Mouse (Mus musculus): ENCODE data around the gene Nprl3. TPM values are rescaled to one million over a fixed set of nuclear protein-coding genes. Genes with fewer than 3 reads are reported as not detected.
"Not testable (repeated sequence)": the region's sequence is repeated elsewhere in the genome, so short reads cannot be mapped to it uniquely, and the experiment has no call there.

Nprl3 gene
- total and polyA plus RNA-seq, 3 experiments = 26.3 to 121 (median 106) TPM

- not testable (repeated sequence) for DNase-seq (ENCODE audit: low spot score); H3K4me3 ChIP-seq (ENCODE audit: low read depth, low read length); H3K9me3 ChIP-seq (replicated peaks); ATAC-seq (ENCODE audit: extremely low read depth, insufficient number of reproducible peaks, low FRiP score, poor library complexity, severe bottlenecking); H3K36me3 ChIP-seq (replicated peaks); H3K27me3 ChIP-seq (ENCODE audit: insufficient read depth, low read length)
- H3K4me1 ChIP-seq (ENCODE audit: insufficient read depth, low read depth, low read length) = peaks cover 66% of the 10 kb centered on the region
Observed at GRCm38 (mm10) chr11:32292819-32293218, 25.3 kb upstream of the Nprl3 start.

DNA sequence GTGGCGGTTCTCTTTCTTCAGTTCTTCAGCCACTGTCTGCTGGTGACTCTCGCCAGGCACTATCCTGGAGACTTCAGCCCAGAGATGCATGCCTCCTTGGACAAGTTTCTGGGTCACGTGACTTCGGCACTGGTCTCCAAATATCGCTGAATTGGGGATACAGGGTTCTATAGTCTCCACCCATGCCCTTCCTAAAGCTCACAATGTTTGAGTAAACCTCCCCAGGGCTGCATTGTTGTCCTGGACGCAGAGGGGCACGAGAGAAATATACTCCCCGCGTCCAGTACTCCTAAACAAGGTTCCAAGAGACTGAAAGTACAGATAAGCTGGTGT is 20.0 kb upstream of the Nprl3 start:
- DNase-seq (ENCODE audit: low spot score) (no peak), ATAC-seq (ENCODE audit: extremely low read depth, insufficient number of reproducible peaks, low FRiP score, poor library complexity, severe bottlenecking) (no peak)
- Histone ChIP-seq H3K36me3 (replicated peaks) (peaks cover 2% of the 10 kb centered on the region), H3K4me3 (ENCODE audit: low read depth, low read length) (peak overlapping the region; percentile 72), H3K27me3 (ENCODE audit: insufficient read depth, low read length) (no peaks in the 10 kb centered on the region), H3K9me3 (replicated peaks) (no peaks in the 10 kb centered on the region), H3K4me1 (ENCODE audit: insufficient read depth, low read depth, low read length) (peaks cover 55% of the 10 kb centered on the region)
- TF ChIP-seq GATA2 (IDR thresholded peaks at IDR 0.05; ENCODE audit: borderline replicate concordance, low read depth, low read length) = no peak
- TF ChIP-seq POLR2AphosphoS5 (IDR thresholded peaks at IDR 0.05; ENCODE audit: insufficient replicate concordance, low read depth, low read length) = no peak
- no peak for TF ChIP-seq CTCF (IDR thresholded peaks at IDR 0.05; ENCODE audit: low read depth, low read length)
- no peak for TF ChIP-seq GATA1 (IDR thresholded peaks at IDR 0.05; ENCODE audit: borderline replicate concordance, low read length)
- no peak for TF ChIP-seq TAL1 (conservative IDR thresholded peaks at IDR 0.05; ENCODE audit: low read depth, low read length)

GRCm38 (mm10) chr11:32286695-32287492 is 19.4 kb upstream of the Nprl3 start, which contains the start of gene Hbq1b:
Gene Hbq1b, plus strand, starts transcription at chr11:32286965.
- peak within 1 kb of the TSS; percentile 72 for H3K4me3 ChIP-seq (ENCODE audit: low read depth, low read length)
- ATAC-seq (ENCODE audit: extremely low read depth, insufficient number of reproducible peaks, low FRiP score, poor library complexity, severe bottlenecking) = 0 out of 2 replicates have a peak, but pooled peaks have one; percentile 24
- peaks cover 56% of the 10 kb centered on the region for H3K4me1 ChIP-seq (ENCODE audit: insufficient read depth, low read depth, low read length)
- TF ChIP-seq CTCF (IDR thresholded peaks at IDR 0.05; ENCODE audit: low read depth, low read length) = peak; percentile 39; the same call in 1 of the 2 replicates
- DNase-seq (ENCODE audit: low spot score) = peak; percentile 18
- H3K36me3 ChIP-seq (replicated peaks); H3K27me3 ChIP-seq (ENCODE audit: insufficient read depth, low read length); H3K9me3 ChIP-seq (replicated peaks): not testable (repeated sequence)

DNA sequence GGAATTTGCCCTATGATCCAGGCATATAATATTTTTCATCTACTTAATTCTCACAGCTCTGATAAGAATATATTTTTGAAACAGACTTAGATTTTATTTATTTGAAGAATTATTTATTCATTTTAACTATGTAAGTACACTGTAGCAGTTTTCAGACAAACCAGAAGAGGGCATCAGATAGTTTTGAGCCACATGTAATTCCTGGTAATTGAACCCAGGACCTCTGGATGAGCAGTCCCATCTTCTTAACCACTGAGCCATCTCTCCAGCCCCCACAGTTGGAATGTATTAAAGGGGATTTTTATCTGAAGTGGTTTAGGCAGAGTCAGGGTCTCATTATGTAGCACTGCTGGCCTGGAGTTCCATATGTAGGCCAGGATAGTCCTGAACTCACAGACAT is 18.4 kb upstream of the Nprl3 start:
- not testable (repeated sequence) for H3K4me3 ChIP-seq (ENCODE audit: low read depth, low read length); H3K36me3 ChIP-seq (replicated peaks); H3K9me3 ChIP-seq (replicated peaks); ATAC-seq (ENCODE audit: extremely low read depth, insufficient number of reproducible peaks, low FRiP score, poor library complexity, severe bottlenecking); H3K27me3 ChIP-seq (ENCODE audit: insufficient read depth, low read length); DNase-seq (ENCODE audit: low spot score)
- H3K4me1 ChIP-seq (ENCODE audit: insufficient read depth, low read depth, low read length) = peaks cover 60% of the 10 kb centered on the region

GRCm38 (mm10) chr11:32285031-32285775 is 17.7 kb upstream of the Nprl3 start:
- TF ChIP-seq GATA1 (IDR thresholded peaks at IDR 0.05; ENCODE audit: borderline replicate concordance, low read length) (no peak), CTCF (IDR thresholded peaks at IDR 0.05; ENCODE audit: low read depth, low read length) (no peak), POLR2AphosphoS5 (IDR thresholded peaks at IDR 0.05; ENCODE audit: insufficient replicate concordance, low read depth, low read length) (no peak)
- peaks cover 65% of the 10 kb centered on the region for H3K4me1 ChIP-seq (ENCODE audit: insufficient read depth, low read depth, low read length)

DNA sequence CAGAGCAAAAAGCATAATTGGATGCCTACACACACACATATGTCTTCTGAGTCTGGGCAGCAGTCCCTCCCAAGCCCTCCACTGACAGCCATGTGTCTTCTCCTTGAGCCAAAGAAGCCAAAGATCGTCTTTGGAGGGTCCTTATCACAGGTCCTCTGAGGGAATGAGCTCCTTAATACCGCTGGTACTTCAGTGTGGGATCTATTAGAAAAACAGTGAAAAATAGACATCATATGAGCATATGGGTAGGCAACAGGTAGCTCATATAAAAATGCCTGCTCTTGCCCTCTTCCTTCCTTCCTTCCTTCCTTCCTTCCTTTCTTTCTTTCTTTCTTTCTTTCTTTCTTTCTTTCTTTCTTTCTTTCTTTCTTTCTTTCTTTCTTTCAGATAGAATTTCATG is 17.1 kb upstream of the Nprl3 start:
- Histone ChIP-seq H3K4me3 (ENCODE audit: low read depth, low read length) (peak overlapping the region; percentile 67), H3K4me1 (ENCODE audit: insufficient read depth, low read depth, low read length) (peaks cover 65% of the 10 kb centered on the region)
- H3K27me3 ChIP-seq (ENCODE audit: insufficient read depth, low read length); H3K9me3 ChIP-seq (replicated peaks); ATAC-seq (ENCODE audit: extremely low read depth, insufficient number of reproducible peaks, low FRiP score, poor library complexity, severe bottlenecking); DNase-seq (ENCODE audit: low spot score); H3K36me3 ChIP-seq (replicated peaks): not testable (repeated sequence)

More at GRCm38 (mm10) chr11:32285031-32285775, 17.7 kb upstream of the Nprl3 start:
- no peaks in the 10 kb centered on the region for H3K9me3 ChIP-seq (replicated peaks)
- H3K4me3 ChIP-seq (ENCODE audit: low read depth, low read length) = peak overlapping the region; percentile 67
- no peak for DNase-seq (ENCODE audit: low spot score)
- H3K36me3 ChIP-seq (replicated peaks) = peaks cover 2% of the 10 kb centered on the region
- no peak for ATAC-seq (ENCODE audit: extremely low read depth, insufficient number of reproducible peaks, low FRiP score, poor library complexity, severe bottlenecking)
- no peaks in the 10 kb centered on the region for H3K27me3 ChIP-seq (ENCODE audit: insufficient read depth, low read length)

- H3K9me3 ChIP-seq (replicated peaks); H3K27me3 ChIP-seq (ENCODE audit: insufficient read depth, low read length); H3K36me3 ChIP-seq (replicated peaks); DNase-seq (ENCODE audit: low spot score): not testable (repeated sequence)
- Histone ChIP-seq H3K4me3 (ENCODE audit: low read depth, low read length) (peak within 1 kb of the TSS; percentile 67), H3K4me1 (ENCODE audit: insufficient read depth, low read depth, low read length) (peaks cover 68% of the 10 kb centered on the region)
- ATAC-seq (ENCODE audit: extremely low read depth, insufficient number of reproducible peaks, low FRiP score, poor library complexity, severe bottlenecking) = peak; percentile 87
Observed at GRCm38 (mm10) chr11:32283091-32283777, 15.7 kb upstream of the Nprl3 start, which contains the start of gene Hba-a1. Gene Hba-a1, plus strand, starts transcription at chr11:32283511.

Measured in G1E (cell line).